Mouse (Mus musculus) cerebellum, adult 11 months (tissue): Measurements from ENCODE around the gene Nudt1.

Experiments used
- DNase-seq: peaks from one replicate; pipeline ENCODE4 v3.0.0; 2022

Nudt1 gene

GRCm38 (mm10) chr5:140387236-140387635 is 65.8 kb downstream of the Nudt1 start:
- DNase-seq: no peak
